Mouse (Mus musculus) left cerebral cortex, postnatal 25 days (tissue): ENCODE data around the gene Zfp579. TPM values are rescaled to one million over a fixed set of nuclear protein-coding genes. Genes with fewer than 3 reads are reported as not detected.

Experiments used
- total RNA-seq, 2 experiments: library from RNA; stranded (reverse); gene quantifications; 2 replicates each; pipeline ENCODE4 v1.2.3; 2021

The Zfp579 gene
- total RNA-seq, 2 experiments from 2014 or later = 24.8 to 33.7 TPM

Other genes starting within 250 kb of the Zfp579 start
- gene Cox6b2, start 243.1 kb downstream of the Zfp579 start, total RNA-seq = 1 to 10 TPM; 4.6 to 5.9 TPM
- not detected for gene Fam71e2, start 224.9 kb downstream of the Zfp579 start, total RNA-seq
- under 1 TPM; 0.69 to 0.83 TPM for gene Il11, start 213.3 kb downstream of the Zfp579 start, total RNA-seq
- not detected for gene Tmem190, start 213.2 kb downstream of the Zfp579 start, total RNA-seq
- gene Tmem238, start 206.5 kb downstream of the Zfp579 start, total RNA-seq = 1 to 10 TPM; 2.3 to 3.0 TPM
- gene Rpl28, start 203.3 kb downstream of the Zfp579 start, total RNA-seq = 100 to 1,000 TPM; 428 to 431 TPM
- gene Ube2s, start 183.6 kb downstream of the Zfp579 start, total RNA-seq = 100 to 1,000 TPM; 108 to 110 TPM
- gene Shisa7, start 151.5 kb downstream of the Zfp579 start, total RNA-seq = 100 to 1,000 TPM; 115 to 148 TPM
- 1 to 10 TPM; 3.3 to 4.1 TPM for gene Isoc2b, start 125.9 kb downstream of the Zfp579 start, total RNA-seq
- 10 to 100 TPM; 10.4 to 11.0 TPM for gene Isoc2a, start 119.0 kb downstream of the Zfp579 start, total RNA-seq
- under 1 TPM in 1 of 2 experiments, not detected in 1; 0.25 TPM for gene Gm36210, start 89.6 kb downstream of the Zfp579 start, total RNA-seq
- 10 to 100 TPM; 14.3 to 14.6 TPM for gene Zfp628, start 80.9 kb downstream of the Zfp579 start, total RNA-seq
- 100 to 1,000 TPM in 1 of 2 experiments, 10 to 100 TPM in 1; 94.4 to 103 TPM for gene Nat14, start 74.1 kb downstream of the Zfp579 start, total RNA-seq
- gene Ssc5d, start 70.4 kb downstream of the Zfp579 start, total RNA-seq = 1 to 10 TPM; 2.3 to 2.4 TPM
- not detected for gene Sbk2, start 31.8 kb downstream of the Zfp579 start, total RNA-seq
- gene Sbk3, start 25.0 kb downstream of the Zfp579 start, total RNA-seq = under 1 TPM; 0.34 to 0.85 TPM
- 1 to 10 TPM; 6.9 TPM for gene Zfp524, start 18.3 kb upstream of the Zfp579 start, total RNA-seq
- gene Fiz1, start 18.5 kb upstream of the Zfp579 start, total RNA-seq = 10 to 100 TPM; 21.2 to 31.2 TPM
- gene Gm44973, start 19.3 kb upstream of the Zfp579 start, total RNA-seq = not detected
- 10 to 100 TPM; 32.9 to 34.5 TPM for gene Zfp865, start 24.2 kb upstream of the Zfp579 start, total RNA-seq
- gene Ccdc106, start 24.4 kb upstream of the Zfp579 start, total RNA-seq = 10 to 100 TPM; 52.0 to 65.0 TPM
- gene 4632433K11Rik, start 38.0 kb upstream of the Zfp579 start, total RNA-seq = 1 to 10 TPM in 1 of 2 experiments, under 1 TPM in 1; 0.85 to 1.2 TPM
- gene Zfp784, start 42.3 kb upstream of the Zfp579 start, total RNA-seq = 1 to 10 TPM; 5.4 to 6.5 TPM
- 10 to 100 TPM; 36.8 to 41.7 TPM for gene Zfp580, start 55.4 kb upstream of the Zfp579 start, total RNA-seq
- gene U2af2, start 66.0 kb upstream of the Zfp579 start, total RNA-seq = 100 to 1,000 TPM; 171 to 180 TPM
- gene Epn1, start 84.1 kb upstream of the Zfp579 start, total RNA-seq = 100 to 1,000 TPM; 454 to 461 TPM
- not detected for gene Rfpl4, start 120.8 kb upstream of the Zfp579 start, total RNA-seq
- not detected for gene Rasl2-9, start 129.8 kb upstream of the Zfp579 start, total RNA-seq
- not detected for gene Vmn1r55, start 153.5 kb upstream of the Zfp579 start, total RNA-seq
- gene Vmn1r56, start 200.6 kb upstream of the Zfp579 start, total RNA-seq = not detected
- not detected for gene Vmn1r57, start 222.3 kb upstream of the Zfp579 start, total RNA-seq